Mouse (Mus musculus): ENCODE measurements around the gene Krt39.

DNA sequence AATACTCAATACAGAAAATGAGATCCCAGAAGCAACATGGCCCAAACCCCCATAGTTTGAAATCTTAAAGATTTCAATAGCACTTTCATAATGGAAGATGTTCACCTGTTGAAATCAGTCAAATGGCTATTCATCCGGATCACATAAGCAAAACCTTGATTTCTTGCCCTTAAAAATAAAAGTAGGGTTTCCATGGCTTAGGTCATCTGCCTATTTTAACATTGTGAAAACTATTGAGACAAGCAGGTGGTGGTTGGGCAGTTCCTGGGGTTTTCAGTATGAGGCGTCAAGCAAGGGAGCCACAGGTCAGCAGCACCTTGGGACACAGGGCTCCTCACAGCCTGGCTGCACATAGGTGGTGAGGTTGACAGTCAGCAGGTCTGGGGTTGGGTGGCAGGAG, 35.1 kb upstream of the Krt39 start:
- TF ChIP-seq CTCF (IDR thresholded peaks at IDR 0.05; ENCODE audit: low read depth, low read length) (no peak), POLR2A (IDR thresholded peaks at IDR 0.05; ENCODE audit: borderline replicate concordance, low read depth, low read length) (no peak)
